Mouse (Mus musculus): ENCODE measurements around the gene Gm10203.
A peak's percentile ranks its signal among the peaks of the same experiment; 100 is the strongest.
"Not testable (repeated sequence)": the region's sequence is repeated elsewhere in the genome, so short reads cannot be mapped to it uniquely, and the experiment has no call there.

Gene Gm10203

GRCm38 (mm10) chr6:149129870-149130269 lies at the start of gene Gm10203:
TSS of gene Gm10203 (plus strand) at chr6:149130170.
- not testable (repeated sequence) for DNase-seq (ENCODE audit: low read depth)

- no peak for DNase-seq (ENCODE audit: low read depth)
These were observed 37.6 kb upstream of the Gm10203 start for GRCm38 (mm10) chr6:149092406-149092805.

GRCm38 (mm10) chr6:149093465-149093864 lies 36.5 kb upstream of the Gm10203 start:
- DNase-seq (ENCODE audit: low read depth): no peak

GRCm38 (mm10) chr6:149094555-149094954 lies 35.4 kb upstream of the Gm10203 start:
- DNase-seq (ENCODE audit: low read depth): no peak

GRCm38 (mm10) chr6:149095389-149095788 lies 34.6 kb upstream of the Gm10203 start:
- DNase-seq (ENCODE audit: low read depth): no peak

- no peak for DNase-seq (ENCODE audit: low read depth)
These were observed 33.7 kb upstream of the Gm10203 start for GRCm38 (mm10) chr6:149096233-149096632.

- DNase-seq (ENCODE audit: low read depth): no peak
These were observed 32.7 kb upstream of the Gm10203 start for GRCm38 (mm10) chr6:149097276-149097675.

- DNase-seq (ENCODE audit: low read depth): no peak
These were observed 31.0 kb upstream of the Gm10203 start for GRCm38 (mm10) chr6:149098993-149099392.

- no peak for DNase-seq (ENCODE audit: low read depth)
These were observed 29.5 kb upstream of the Gm10203 start for GRCm38 (mm10) chr6:149100174-149101075.

GRCm38 (mm10) chr6:149101076-149101942 lies 28.7 kb upstream of the Gm10203 start, which contains the start of gene Dennd5b:
TSS of gene Dennd5b (minus strand) at chr6:149101680.
- no peak for DNase-seq (ENCODE audit: low read depth)

GRCm38 (mm10) chr6:149101943-149102243 lies 28.1 kb upstream of the Gm10203 start:
- DNase-seq (ENCODE audit: low read depth): no peak

- DNase-seq (ENCODE audit: low read depth): no peak
These were observed 26.5 kb upstream of the Gm10203 start for GRCm38 (mm10) chr6:149103451-149103850.

GRCm38 (mm10) chr6:149107615-149108014 lies 22.4 kb upstream of the Gm10203 start:
- DNase-seq (ENCODE audit: low read depth): no peak

- DNase-seq (ENCODE audit: low read depth): no peak
These were observed 21.1 kb upstream of the Gm10203 start for GRCm38 (mm10) chr6:149108909-149109308.

- no peak for DNase-seq (ENCODE audit: low read depth)
These were observed 13.0 kb upstream of the Gm10203 start for GRCm38 (mm10) chr6:149116992-149117391.

- no peak for DNase-seq (ENCODE audit: low read depth)
These were observed 11.0 kb upstream of the Gm10203 start for GRCm38 (mm10) chr6:149118935-149119334.

- no peak for DNase-seq (ENCODE audit: low read depth)
These were observed 10.1 kb upstream of the Gm10203 start for GRCm38 (mm10) chr6:149119853-149120252.

GRCm38 (mm10) chr6:149123042-149123441 lies 6.9 kb upstream of the Gm10203 start:
- DNase-seq (ENCODE audit: low read depth): no peak

GRCm38 (mm10) chr6:149126675-149127074 lies 3.3 kb upstream of the Gm10203 start:
- no peak for DNase-seq (ENCODE audit: low read depth)

GRCm38 (mm10) chr6:149131111-149131510 lies 1.1 kb downstream of the Gm10203 start:
- no peak for DNase-seq (ENCODE audit: low read depth)

GRCm38 (mm10) chr6:149132311-149133077 lies 2.5 kb downstream of the Gm10203 start:
- DNase-seq (ENCODE audit: low read depth): peak; percentile 67

Measured in c-Kit-positive CD71-positive TER-119-negative erythroid progenitor cells, embryonic 14.5 days (primary cell).